Mouse (Mus musculus): ENCODE measurements around the gene Actl11.

The Actl11 gene

GRCm38 (mm10) chr9:107961351-107961762 is 33.1 kb downstream of the Actl11 start:
- DNase-seq (ENCODE audit: low read depth, low spot score): peak; percentile 92

GRCm38 (mm10) chr9:107961881-107962280 is 33.6 kb downstream of the Actl11 start:
- DNase-seq (ENCODE audit: low read depth, low spot score): peak; percentile 67

GRCm38 (mm10) chr9:107962916-107963315 is 34.6 kb downstream of the Actl11 start:
- no peak for DNase-seq (ENCODE audit: low read depth, low spot score)

GRCm38 (mm10) chr9:107963700-107964099 is 35.4 kb downstream of the Actl11 start:
- DNase-seq (ENCODE audit: low read depth, low spot score): peak; percentile 87

- no peak for DNase-seq (ENCODE audit: low read depth, low spot score)
These were observed 36.4 kb downstream of the Actl11 start for GRCm38 (mm10) chr9:107964681-107965080.

- no peak for DNase-seq (ENCODE audit: low read depth, low spot score)
These were observed 38.4 kb downstream of the Actl11 start for GRCm38 (mm10) chr9:107966676-107967075.

GRCm38 (mm10) chr9:107967437-107967836 is 39.2 kb downstream of the Actl11 start:
- no peak for DNase-seq (ENCODE audit: low read depth, low spot score)

- no peak for DNase-seq (ENCODE audit: low read depth, low spot score)
These were observed 40.3 kb downstream of the Actl11 start for GRCm38 (mm10) chr9:107968531-107968930.

- DNase-seq (ENCODE audit: low read depth, low spot score): no peak
These were observed 42.0 kb downstream of the Actl11 start for GRCm38 (mm10) chr9:107970311-107970710.

GRCm38 (mm10) chr9:107971690-107972541 is 43.6 kb downstream of the Actl11 start:
- peak; percentile 91 for DNase-seq (ENCODE audit: low read depth, low spot score)

- no peak for DNase-seq (ENCODE audit: low read depth, low spot score)
These were observed 46.4 kb downstream of the Actl11 start for GRCm38 (mm10) chr9:107974491-107975171.

GRCm38 (mm10) chr9:107975399-107976386 is 47.4 kb downstream of the Actl11 start, which contains the start of gene Uba7:
Gene Uba7 (plus strand): TSS chr9:107975505.
- no peak for DNase-seq (ENCODE audit: low read depth, low spot score)

GRCm38 (mm10) chr9:107978815-107979214 is 50.5 kb downstream of the Actl11 start:
- DNase-seq (ENCODE audit: low read depth, low spot score): no peak
